Mouse (Mus musculus): ENCODE results near the gene Nt5c2. TPM values are rescaled to one million over a fixed set of nuclear protein-coding genes. Genes with fewer than 3 reads are reported as not detected.

The Nt5c2 gene
- polyA plus RNA-seq, 1 experiment from 2014 or later = 36.1 TPM

- DNase-seq (no peak), ATAC-seq (peak; percentile 61; the same call in 1 of the 2 replicates)
- no peak overlapping the region for H3K9ac ChIP-seq (replicated peaks)
- no peaks in the 10 kb centered on the region for H3K27me3 ChIP-seq (ENCODE audit: insufficient read depth, low read length)
- H3K27ac ChIP-seq (ENCODE audit: low read depth) = no peak overlapping the region; the same call in 1 of the 2 replicates
- TF ChIP-seq CTCF (IDR thresholded peaks at IDR 0.05; ENCODE audit: low read depth) (peak; percentile 75), EP300 (IDR thresholded peaks at IDR 0.05; ENCODE audit: low read depth) (no peak)
- peaks cover 5% of the 10 kb centered on the region; the same call in 1 of the 2 replicates for H3K4me1 ChIP-seq (ENCODE audit: insufficient read depth)
- H3K4me3 ChIP-seq (ENCODE audit: low read depth, low read length) = no peak overlapping the region
- H3K9me3 ChIP-seq (ENCODE audit: low read length) = no peaks in the 10 kb centered on the region
- WGBS (ENCODE audit: insufficient replicate concordance) = 57% methylated on average over 9 of the region's 9 CpGs
- no peak overlapping the region for H3K4me2 ChIP-seq (ENCODE audit: low read depth, low read length)
- no peaks in the 10 kb centered on the region for H3K36me3 ChIP-seq (replicated peaks; ENCODE audit: insufficient read depth, low read length)
These were observed 157.5 kb downstream of the Nt5c2 start for GRCm38 (mm10) chr19:46857277-46857989.

DNA sequence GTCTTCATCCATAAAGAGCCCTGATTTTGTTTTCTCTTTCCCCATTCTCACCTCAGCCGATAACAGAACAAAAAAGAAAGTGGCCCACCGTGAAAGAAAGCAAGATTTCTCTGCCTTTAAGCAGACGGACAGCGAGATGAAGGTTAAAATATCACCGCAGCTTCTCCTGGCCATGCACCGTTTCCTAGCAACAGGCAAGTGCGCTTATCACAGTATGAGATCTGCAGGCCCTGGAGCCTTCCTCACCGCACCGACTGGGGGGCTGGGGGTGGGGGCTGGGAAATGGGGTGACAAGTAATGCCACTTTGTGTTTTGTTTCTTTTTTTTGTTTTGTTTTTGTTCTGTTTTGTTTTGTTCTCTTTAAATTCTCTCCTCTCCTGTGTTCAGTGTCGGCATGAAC is 158.2 kb downstream of the Nt5c2 start:
- no peaks in the 10 kb centered on the region for H3K27me3 ChIP-seq (ENCODE audit: insufficient read depth, low read length)
- H3K4me1 ChIP-seq (ENCODE audit: insufficient read depth) = peaks cover 5% of the 10 kb centered on the region; the same call in 1 of the 2 replicates
- no peak for ATAC-seq
- no peak overlapping the region for H3K27ac ChIP-seq (ENCODE audit: low read depth)
- no peak overlapping the region for H3K4me3 ChIP-seq (ENCODE audit: low read depth, low read length)
- H3K9ac ChIP-seq (replicated peaks) = no peak overlapping the region
- no peak for TF ChIP-seq CTCF (IDR thresholded peaks at IDR 0.05; ENCODE audit: low read depth)
- no peak for TF ChIP-seq EP300 (IDR thresholded peaks at IDR 0.05; ENCODE audit: low read depth)
- no peak for DNase-seq
- no peak overlapping the region for H3K4me2 ChIP-seq (ENCODE audit: low read depth, low read length)
- H3K36me3 ChIP-seq (replicated peaks; ENCODE audit: insufficient read depth, low read length) = no peaks in the 10 kb centered on the region
- H3K9me3 ChIP-seq (ENCODE audit: low read length) = no peaks in the 10 kb centered on the region
- WGBS (ENCODE audit: insufficient replicate concordance) = 43% methylated on average over 10 of the region's 10 CpGs

GRCm38 (mm10) chr19:46856232-46856631 is 158.7 kb downstream of the Nt5c2 start:
- TF ChIP-seq EP300 (IDR thresholded peaks at IDR 0.05; ENCODE audit: low read depth) (no peak), CTCF (IDR thresholded peaks at IDR 0.05; ENCODE audit: low read depth) (no peak)
- no peak for DNase-seq
- Histone ChIP-seq H3K27me3 (ENCODE audit: insufficient read depth, low read length) (no peaks in the 10 kb centered on the region), H3K27ac (ENCODE audit: low read depth) (no peak overlapping the region), H3K36me3 (replicated peaks; ENCODE audit: insufficient read depth, low read length) (no peaks in the 10 kb centered on the region), H3K4me1 (ENCODE audit: insufficient read depth) (peaks cover 5% of the 10 kb centered on the region; the same call in 1 of the 2 replicates), H3K9ac (replicated peaks) (no peak overlapping the region), H3K4me2 (ENCODE audit: low read depth, low read length) (no peak overlapping the region), H3K4me3 (ENCODE audit: low read depth, low read length) (no peak overlapping the region), H3K9me3 (ENCODE audit: low read length) (no peaks in the 10 kb centered on the region)
- no peak for ATAC-seq
- WGBS (ENCODE audit: insufficient replicate concordance) = 58% methylated on average over 6 of the region's 6 CpGs

DNA sequence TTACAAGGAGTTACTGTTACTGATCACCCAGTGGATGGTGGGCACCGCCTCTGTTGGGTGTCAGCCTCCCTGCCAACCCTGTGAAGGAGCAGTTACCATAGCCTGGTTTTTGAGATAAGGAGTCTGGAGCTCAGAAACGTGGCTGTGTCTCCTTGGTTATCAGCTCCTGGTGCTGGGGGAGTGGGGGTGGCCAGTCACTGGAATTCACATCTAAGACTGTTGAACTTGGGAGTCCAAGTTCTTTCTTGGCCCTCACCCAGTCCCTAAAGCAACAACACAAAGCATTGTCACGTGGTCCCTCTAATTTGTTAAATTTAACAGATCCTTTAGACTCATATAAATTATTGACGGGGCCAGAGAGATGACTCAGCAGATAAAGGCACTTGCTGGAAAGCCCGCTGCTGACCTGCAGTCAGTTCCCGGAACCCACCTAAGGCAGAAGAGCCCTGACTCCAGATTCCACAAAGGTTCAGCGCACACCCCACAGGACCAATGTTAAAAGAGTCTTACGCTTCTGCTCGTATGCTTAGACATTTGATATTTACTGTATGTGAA is 165.4 kb downstream of the Nt5c2 start:
- 52% methylated on average over 9 of the region's 9 CpGs for WGBS (ENCODE audit: insufficient replicate concordance)
- peak overlapping the region; percentile 40; the same call in 1 of the 2 replicates for H3K9ac ChIP-seq (replicated peaks)
- ATAC-seq (peak; percentile 98), DNase-seq (peak; percentile 72)
- no peaks in the 10 kb centered on the region for H3K36me3 ChIP-seq (replicated peaks; ENCODE audit: insufficient read depth, low read length)
- H3K4me3 ChIP-seq (ENCODE audit: low read depth, low read length) = no peak overlapping the region
- H3K27me3 ChIP-seq (ENCODE audit: insufficient read depth, low read length) = no peaks in the 10 kb centered on the region
- H3K4me2 ChIP-seq (ENCODE audit: low read depth, low read length) = peak overlapping the region; percentile 50
- peaks cover 33% of the 10 kb centered on the region for H3K4me1 ChIP-seq (ENCODE audit: insufficient read depth)
- no peaks in the 10 kb centered on the region for H3K9me3 ChIP-seq (ENCODE audit: low read length)
- peak overlapping the region; percentile 86 for H3K27ac ChIP-seq (ENCODE audit: low read depth)
- TF ChIP-seq EP300 (IDR thresholded peaks at IDR 0.05; ENCODE audit: low read depth) (peak; percentile 96), CTCF (IDR thresholded peaks at IDR 0.05; ENCODE audit: low read depth) (peak; percentile 9; the same call in 1 of the 2 replicates)

DNA sequence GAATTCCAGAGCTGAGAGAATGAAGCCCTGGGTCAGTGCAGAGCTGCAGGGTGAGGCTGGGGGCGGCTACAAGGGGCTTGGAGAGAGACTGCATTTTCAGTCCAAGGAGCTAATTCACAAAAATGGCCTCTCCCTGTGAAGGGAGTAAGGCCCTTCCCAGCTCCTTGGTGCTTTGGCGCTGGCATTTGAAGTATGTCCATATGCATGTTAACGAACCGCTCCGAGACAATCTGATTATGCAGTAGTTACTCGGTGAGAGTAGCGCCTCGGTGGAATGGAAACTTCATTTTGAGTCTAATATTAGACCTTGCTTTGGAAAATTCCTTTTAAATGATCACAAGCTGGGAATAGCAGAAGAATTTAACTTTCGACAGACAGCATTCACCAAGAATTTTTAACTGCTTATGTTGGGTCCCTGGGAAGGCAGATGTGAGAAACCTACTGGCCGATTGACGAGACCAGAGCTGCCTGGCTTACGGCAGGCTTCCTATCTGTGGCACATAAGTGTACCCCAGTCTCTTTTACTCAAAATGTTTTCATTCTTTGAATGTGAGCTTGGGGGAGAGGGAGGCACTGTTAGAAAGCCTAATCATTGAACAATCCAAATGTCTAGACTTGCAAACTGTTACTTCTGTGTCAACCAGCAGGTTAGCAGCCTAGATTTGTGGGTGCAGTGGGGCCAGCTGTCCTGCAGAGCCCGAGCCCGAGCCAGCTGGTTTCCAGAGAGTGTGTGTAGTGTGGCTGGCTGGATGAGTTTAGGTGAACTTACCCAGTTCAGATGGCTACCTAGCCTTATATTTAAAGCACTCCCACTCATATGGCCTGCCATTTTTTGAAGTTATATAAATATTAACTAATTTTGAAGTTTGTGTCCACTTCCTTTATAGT is 166.3 kb downstream of the Nt5c2 start:
- DNase-seq (no peak), ATAC-seq (peak; percentile 66)
- WGBS (ENCODE audit: insufficient replicate concordance) = 76% methylated on average over 14 of the region's 14 CpGs
- Histone ChIP-seq H3K36me3 (replicated peaks; ENCODE audit: insufficient read depth, low read length) (no peaks in the 10 kb centered on the region), H3K9me3 (ENCODE audit: low read length) (no peaks in the 10 kb centered on the region), H3K9ac (replicated peaks) (no peak overlapping the region), H3K4me2 (ENCODE audit: low read depth, low read length) (0 out of 2 replicates have a peak overlapping the region, but pooled peaks have one; percentile 16), H3K27ac (ENCODE audit: low read depth) (peak overlapping the region; percentile 86), H3K4me3 (ENCODE audit: low read depth, low read length) (no peak overlapping the region), H3K27me3 (ENCODE audit: insufficient read depth, low read length) (no peaks in the 10 kb centered on the region), H3K4me1 (ENCODE audit: insufficient read depth) (peaks cover 33% of the 10 kb centered on the region)
- TF ChIP-seq EP300 (IDR thresholded peaks at IDR 0.05; ENCODE audit: low read depth) (no peak), CTCF (IDR thresholded peaks at IDR 0.05; ENCODE audit: low read depth) (no peak)

DNA sequence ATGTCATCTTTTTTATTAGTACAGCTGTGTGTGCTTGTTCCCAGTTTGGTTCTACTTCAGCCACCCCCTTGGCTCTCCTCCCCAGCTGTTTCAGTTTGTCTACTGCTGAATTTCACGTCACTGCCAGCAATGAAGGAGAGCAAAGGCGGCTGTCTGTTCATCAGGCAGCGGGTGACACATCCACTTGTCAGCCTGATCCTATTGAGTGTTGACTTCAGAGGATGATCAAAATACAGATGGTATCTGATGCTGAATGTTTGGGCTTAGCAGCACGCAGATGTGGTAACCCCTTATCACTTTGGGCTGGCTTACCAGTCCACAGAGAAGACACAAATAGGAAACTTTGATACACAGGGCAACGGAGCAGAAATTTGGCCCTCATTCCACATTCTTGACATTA is 168.5 kb downstream of the Nt5c2 start:
- TF ChIP-seq CTCF (IDR thresholded peaks at IDR 0.05; ENCODE audit: low read depth) = no peak
- TF ChIP-seq EP300 (IDR thresholded peaks at IDR 0.05; ENCODE audit: low read depth) = peak; percentile 58; the same call in 1 of the 2 replicates
- DNase-seq (no peak), ATAC-seq (peak; percentile 13; the same call in 1 of the 2 replicates)
- Histone ChIP-seq H3K4me1 (ENCODE audit: insufficient read depth) (peaks cover 33% of the 10 kb centered on the region), H3K4me2 (ENCODE audit: low read depth, low read length) (peak overlapping the region; percentile 31), H3K9me3 (ENCODE audit: low read length) (no peaks in the 10 kb centered on the region), H3K27ac (ENCODE audit: low read depth) (peak overlapping the region; percentile 49), H3K36me3 (replicated peaks; ENCODE audit: insufficient read depth, low read length) (no peaks in the 10 kb centered on the region), H3K27me3 (ENCODE audit: insufficient read depth, low read length) (no peaks in the 10 kb centered on the region), H3K9ac (replicated peaks) (peak overlapping the region; percentile 33; the same call in 1 of the 2 replicates), H3K4me3 (ENCODE audit: low read depth, low read length) (no peak overlapping the region)
- WGBS (ENCODE audit: insufficient replicate concordance) = 38% methylated on average over 5 of the region's 5 CpGs

Data from liver, postnatal 0 days (tissue).